Mouse (Mus musculus): Measurements from ENCODE around the gene Fcgrt.

The Fcgrt gene

DNA sequence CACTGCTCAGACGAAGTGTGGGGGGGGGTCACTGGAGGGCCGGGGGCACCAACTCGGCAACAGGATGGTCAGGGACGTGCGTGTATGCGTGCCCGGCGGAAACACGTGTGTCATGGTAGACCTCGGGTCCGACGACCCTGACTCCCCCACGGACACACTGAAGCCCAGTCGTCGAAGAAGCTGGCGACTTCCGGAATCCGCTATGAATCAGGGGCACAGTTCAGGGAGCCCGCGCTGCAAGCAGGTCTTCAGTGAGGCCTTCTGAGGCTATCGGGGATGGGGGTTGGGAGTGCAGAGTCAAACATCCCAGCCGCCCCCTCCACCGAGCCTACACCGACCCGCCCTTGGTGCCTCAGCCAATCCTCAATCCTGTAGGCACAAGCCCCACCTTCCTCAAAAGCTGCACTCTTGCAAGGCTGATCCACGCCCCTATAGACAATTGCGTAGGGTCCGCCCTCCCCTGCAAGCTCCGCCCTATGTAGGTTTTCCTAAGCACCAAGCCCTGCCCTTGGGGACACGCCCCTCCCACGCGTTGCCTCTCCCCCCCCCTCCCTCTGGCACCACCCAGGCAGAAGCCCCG is 49.6 kb downstream of the Fcgrt start:
- peak; percentile 74 for DNase-seq (ENCODE audit: low spot score)

DNA sequence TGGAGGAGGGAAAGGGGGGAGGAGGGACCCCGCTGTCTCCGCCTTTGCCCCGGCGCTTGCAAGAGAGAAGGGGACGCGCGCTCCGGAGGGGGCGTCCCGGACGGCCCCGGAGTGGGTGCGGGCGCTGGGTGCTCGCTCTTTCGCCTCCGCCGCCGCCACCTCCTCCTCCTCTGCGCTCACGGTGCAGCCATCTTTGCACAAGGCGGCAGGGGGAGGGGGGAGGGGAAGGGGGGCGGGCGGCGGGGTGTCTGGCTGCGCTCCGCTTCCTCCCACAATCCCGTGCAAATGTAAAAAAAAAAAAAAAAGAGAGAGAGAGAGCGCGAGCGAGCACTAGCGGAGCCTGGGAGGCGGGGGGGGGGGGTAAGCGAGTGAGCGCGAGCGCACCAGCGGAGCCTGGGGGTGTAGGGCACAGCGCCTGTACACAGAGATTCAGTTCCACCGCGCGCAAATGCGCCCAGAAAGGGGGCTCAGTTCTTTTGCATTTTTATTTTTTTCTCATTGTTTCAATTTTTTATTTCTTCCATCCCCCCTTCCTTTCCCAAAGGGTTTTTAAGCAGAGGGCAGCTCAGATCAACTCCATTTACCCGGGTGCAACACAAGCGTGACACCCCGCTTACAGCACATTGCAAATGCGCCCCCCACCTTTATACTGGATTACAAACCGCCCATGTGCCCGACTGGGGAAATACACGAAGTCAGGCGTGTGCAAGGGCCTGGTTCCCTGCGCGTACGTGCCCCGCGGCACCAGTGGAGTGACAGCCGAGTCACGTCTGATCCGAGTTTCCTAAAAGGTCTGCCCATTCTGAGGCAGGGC is 50.3 kb downstream of the Fcgrt start:
- DNase-seq (ENCODE audit: low spot score) = no peak

DNA sequence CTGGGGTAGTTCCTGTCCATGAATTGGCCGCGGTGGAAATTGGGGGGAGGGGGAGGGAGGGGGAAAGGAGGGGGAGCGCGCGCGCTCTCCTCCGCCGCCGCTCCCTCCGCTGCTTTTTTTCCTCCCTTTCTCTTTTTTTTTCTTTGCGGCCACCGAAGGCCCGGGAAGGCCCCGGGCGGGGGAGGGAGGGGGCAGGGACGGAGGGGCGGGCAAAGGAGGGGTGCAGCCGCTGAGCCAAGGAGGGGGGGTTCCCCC is 50.9 kb downstream of the Fcgrt start, which contains the start of gene Prr12:
Prr12 (minus strand) TSS at position 20 of the 255 bp plus-strand sequence.
- DNase-seq (ENCODE audit: low spot score) = no peak

DNA sequence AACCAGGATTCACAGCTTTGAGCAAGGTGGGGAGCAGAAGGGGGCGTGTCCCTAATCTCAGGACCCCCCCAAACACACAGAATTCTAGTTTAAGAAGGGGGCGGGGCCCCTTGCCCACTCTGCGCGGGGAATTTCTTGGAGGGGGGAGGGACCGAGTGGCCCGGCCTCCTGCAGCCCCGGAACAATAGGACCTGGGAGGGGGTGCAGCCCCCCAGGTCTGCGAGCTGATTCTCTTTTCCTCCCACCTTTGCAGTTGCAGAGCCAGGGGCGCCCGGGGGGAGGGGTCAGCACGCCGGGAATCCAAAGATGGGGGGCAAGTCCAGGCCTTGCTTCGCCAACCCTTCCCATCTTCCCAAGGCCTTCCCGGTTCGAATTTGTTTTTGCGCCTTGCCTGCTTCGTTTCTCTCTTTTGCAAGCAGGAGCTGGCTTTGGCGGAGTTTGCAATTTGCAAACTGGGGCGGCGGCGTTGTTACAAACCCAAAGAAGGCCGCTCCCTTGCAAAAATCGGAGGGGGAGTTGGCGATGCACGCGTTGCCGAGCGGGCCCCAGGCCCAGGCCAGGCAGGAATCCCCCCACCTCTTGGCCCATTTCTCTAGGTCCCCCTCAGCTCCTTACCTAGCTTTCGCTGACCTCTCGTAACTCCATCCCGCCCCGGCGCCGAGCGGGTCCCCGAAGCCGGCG is 51.3 kb downstream of the Fcgrt start:
- no peak for DNase-seq (ENCODE audit: low spot score)

DNA sequence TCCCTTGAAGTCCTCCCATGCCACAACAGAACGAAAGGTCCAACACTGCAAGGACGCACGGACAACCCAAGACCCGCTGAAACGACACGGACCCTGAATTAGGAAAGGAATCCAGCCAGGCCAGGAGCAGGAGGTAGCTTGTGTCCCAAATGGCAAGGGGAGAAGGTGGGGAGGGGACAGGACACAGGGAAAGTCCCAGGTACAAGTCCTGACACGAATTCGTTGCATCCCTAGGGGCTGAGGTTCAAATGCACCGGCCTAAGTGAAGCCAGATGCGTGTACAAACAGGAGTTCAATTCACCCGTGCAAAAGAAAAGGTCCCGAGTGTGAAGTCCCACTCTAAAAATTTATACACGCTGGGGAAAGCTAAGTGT is 52.1 kb downstream of the Fcgrt start:
- DNase-seq (ENCODE audit: low spot score) = no peak

DNA sequence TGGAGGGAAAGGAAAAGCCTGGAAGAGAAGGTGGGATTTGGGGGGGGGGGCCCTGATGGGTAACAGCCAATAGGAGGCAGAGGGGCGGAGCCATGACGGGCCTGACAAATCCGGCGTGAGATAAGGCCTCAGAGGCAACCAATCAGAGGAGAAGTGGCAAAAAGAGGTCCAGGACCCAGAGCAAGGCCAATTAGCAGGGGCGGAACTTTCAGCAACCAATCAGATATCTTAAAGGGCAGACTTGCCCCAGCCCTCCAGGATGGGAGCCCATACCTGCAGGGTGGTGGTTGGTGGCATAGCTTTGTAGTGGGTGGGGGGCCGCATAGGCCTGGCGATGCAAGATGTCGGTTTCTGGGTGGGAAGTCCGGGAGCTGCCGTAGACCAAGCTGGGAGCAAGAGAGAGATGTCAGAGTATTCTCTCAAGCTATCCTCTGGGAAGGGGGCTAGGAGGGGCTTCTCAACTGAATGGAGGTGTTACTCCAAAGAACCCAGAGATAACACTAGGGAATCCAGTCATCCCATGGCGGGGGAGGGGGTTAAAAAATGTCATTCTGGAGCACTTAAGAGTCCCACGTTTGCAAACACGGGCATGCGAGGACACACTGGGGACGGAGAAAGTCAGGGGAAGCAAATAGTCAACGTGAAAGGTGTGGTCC is 52.6 kb downstream of the Fcgrt start:
- no peak for DNase-seq (ENCODE audit: low spot score)

DNA sequence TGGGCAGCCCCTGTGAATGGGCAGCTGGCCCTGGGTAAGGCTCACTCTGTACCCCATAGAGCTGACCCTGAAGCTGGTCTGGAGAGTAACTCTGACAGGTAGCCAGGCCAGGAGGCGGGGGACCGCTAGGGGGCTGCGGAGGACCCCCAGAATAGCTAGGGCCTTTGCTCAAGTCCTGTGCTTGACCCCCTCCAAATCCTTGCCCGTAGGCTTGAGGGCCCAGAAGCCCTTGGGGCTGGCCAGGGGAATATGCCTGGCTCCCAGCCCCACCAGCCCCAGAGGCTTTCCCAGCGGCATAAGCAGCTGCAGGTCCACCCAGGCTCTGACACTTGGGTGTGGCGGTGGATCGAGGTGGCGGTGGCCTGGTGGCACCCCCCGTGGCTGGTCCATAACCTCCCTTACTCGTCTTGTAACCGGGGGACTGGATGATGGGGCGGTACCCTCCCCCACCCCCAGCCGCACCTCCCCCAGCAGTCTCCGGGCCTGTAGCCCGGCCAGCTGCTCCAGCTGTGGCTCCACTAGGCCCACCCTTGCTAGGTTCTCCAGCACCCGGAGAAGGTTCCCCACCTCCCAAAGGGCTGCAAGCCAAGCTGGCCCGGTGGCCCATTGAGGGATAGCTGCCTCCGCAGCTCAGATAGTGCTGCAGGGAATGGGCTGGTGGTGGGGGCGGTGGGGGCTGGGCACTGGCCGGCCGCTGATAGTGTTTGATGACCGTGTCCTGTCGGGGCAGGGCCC is 54.6 kb downstream of the Fcgrt start:
- no peak for DNase-seq (ENCODE audit: low spot score)

DNA sequence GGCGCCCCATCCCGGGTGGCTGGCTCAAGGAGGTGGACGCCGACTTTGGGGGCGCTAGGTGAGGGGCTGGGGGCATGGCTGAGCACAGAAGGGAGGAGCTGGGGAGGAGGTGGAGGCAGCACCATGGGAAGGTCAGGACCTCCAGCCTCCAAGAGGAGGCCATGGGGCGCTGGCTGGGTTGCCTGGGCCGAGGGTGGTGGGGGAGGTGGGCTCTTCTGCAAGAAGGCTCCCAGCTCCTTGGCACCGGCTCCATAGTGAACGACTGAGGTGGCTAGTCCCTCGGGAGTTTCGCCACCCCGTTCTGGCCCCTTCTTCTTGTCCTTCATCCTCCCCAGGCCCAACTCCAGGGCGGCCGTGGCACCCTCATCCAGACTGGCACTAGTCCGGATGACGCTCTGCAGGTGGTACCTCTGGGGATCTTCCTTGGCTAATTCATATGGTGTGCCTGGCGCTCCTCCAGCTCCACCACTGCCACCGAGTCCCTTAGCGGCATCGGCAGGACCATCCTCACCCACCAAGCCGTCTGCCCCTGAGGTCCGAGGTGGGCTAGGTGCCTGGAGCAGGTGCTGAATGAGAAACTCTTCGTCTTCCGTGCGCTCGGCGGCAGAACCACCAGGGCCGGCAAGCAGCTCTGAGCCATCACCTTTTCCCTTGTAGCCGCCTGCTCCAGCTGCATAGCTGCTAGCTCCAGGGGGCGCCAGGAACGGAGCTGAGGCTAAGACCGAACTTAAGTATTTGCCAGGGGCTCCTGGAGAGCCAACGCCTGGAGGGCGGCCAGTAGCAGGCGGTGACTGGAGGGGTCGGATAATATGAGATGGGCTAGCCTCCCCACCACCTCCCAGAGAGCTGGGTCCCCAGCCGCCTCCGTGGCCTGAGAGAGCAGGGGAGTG is 55.4 kb downstream of the Fcgrt start:
- no peak for DNase-seq (ENCODE audit: low spot score)

DNA sequence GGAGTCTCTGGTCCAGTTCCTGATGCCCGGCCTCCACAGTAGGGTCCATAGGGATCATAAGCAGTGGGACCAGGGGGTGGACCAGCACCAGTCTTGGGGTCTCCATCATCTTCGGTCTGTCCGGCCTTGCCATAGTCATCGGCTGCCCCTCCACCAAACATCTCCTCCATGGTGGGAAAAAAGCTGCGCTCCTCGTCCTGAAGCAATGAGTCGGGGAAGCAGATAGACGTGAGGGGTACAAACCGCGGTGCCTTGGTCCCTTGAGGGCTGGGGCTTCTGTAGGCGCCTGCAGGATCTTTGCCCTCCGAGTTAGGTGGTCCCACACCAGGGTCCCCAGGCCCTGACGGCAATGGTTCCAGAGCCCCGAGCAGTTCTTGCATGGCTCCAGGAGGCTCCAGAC is 56.2 kb downstream of the Fcgrt start:
- no peak for DNase-seq (ENCODE audit: low spot score)

DNA sequence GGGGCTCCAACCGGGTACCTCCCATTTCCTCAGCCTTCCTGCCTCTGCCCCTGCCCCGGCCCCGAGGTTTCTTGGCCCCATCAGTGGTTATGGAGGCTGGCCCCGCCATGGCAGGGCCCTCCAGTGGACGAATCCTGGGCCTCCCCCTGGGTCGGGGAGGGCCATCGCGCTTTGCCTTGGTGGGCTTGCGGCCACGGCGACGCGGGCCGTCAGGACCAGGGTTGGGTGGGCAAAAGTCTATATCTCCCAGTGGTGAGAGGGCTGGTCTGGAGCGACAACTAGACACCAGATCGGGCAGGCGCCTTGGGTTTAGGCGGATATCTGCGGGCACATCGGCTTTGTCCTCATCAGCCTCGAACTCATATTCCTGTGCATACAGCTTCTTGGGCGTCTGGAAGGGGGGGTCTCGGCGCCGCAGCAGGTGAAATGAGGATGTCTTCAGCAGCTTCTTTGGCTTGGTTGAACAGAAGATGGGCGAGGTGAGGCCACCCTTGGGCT is 56.7 kb downstream of the Fcgrt start:
- no peak for DNase-seq (ENCODE audit: low spot score)

DNA sequence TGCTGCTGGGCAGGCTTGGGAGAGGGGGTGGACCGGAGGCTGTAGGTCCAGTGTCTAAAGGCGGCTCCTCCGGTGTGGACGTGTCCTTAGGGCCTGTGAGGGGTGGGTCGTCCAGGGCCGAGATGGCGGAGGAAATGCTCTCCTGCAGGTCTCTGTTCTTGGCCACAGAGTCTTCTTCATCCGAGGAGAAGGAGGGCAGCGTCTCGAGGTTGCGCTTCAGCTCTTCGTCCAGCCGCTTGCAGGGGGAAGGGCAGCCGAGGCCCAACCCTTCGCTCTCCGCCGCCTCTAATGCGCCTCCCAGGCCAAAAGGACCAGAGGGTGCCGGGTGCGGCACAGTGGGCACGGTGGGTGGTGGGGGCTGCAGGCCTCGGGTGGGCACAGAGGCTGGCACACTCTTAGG is 57.9 kb downstream of the Fcgrt start:
- DNase-seq (ENCODE audit: low spot score) = no peak

DNA sequence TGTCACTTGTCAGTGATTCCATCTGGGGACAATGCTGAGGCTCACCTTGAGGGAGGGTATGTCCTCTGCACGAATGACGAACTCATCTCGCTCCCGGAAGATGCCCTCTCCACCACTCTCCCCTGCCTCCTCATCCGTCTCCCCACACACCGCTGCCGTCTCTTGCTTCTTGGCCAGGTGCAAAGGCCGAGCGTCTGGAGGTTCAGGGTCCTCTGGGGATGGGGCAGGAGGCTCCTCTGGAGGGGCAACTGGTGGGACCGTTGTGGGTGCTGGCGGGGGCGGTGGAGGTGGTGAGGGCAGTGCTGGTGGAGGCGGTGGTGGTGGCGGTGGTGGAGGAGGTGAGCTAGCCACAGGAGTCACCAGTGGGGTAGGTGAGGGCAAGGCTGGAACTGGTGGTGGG is 60.3 kb downstream of the Fcgrt start:
- no peak for DNase-seq (ENCODE audit: low spot score)

All from urinary bladder, postnatal 10 days (tissue).